Mouse (Mus musculus) myocyte (in vitro differentiated cells): ENCODE measurements around the gene Fermt3. TPM values are rescaled to one million over a fixed set of nuclear protein-coding genes. Genes with fewer than 3 reads are reported as not detected.
A peak's percentile ranks its signal among the peaks of the same experiment; 100 is the strongest.

Source experiments
- H3K27me3 ChIP-seq: one replicate; pipeline ENCODE4 v1.6.1; 2011; ENCODE audit not compliant: control insufficient read depth, insufficient read depth, insufficient read length
- H3K36me3 ChIP-seq: one replicate; pipeline ENCODE4 v1.6.1; 2011; ENCODE audit not compliant: control insufficient read depth, insufficient read depth
- H3K4me2 ChIP-seq: one replicate; pipeline ENCODE4 v1.6.1; 2011; ENCODE audit warnings: low read depth, control low read depth
- H3K4me3 ChIP-seq: one replicate; pipeline ENCODE4 v1.5.1; 2011; ENCODE audit warnings: mild to moderate bottlenecking, control low read depth, moderate library complexity
- H3K79me2 ChIP-seq: one replicate; pipeline ENCODE4 v1.6.1; 2011; ENCODE audit not compliant: control insufficient read depth, insufficient read depth
- H3ac ChIP-seq: one replicate; pipeline ENCODE4 v1.6.1; 2011; ENCODE audit not compliant: control insufficient read depth, insufficient read length
- CEBPB ChIP-seq: IDR thresholded peaks from 2 replicates; pipeline ENCODE4 v1.6.1; 2011; ENCODE audit warnings: mild to moderate bottlenecking, moderate library complexity; ENCODE audit not compliant: poor library complexity, insufficient read depth, severe bottlenecking
- E2F4 ChIP-seq: IDR thresholded peaks from one replicate; pipeline ENCODE4 v1.6.1; 2011; ENCODE audit warnings: mild to moderate bottlenecking, control low read depth, moderate library complexity; ENCODE audit not compliant: insufficient read depth
- MAX ChIP-seq: IDR thresholded peaks from one replicate; pipeline ENCODE4 v1.6.1; 2011; ENCODE audit warnings: low read depth, mild to moderate bottlenecking, control low read depth
- MYOD1 ChIP-seq, 3 experiments: IDR thresholded peaks; one replicate each; pipeline ENCODE4 v1.6.1; 2011; ENCODE audit warnings: control low read depth in 2 of 3, low read depth in 2 of 3, mild to moderate bottlenecking in 2 of 3, moderate library complexity in 1 of 3; ENCODE audit not compliant: insufficient read length in 2 of 3, control insufficient read depth in 1 of 3
- MYOG ChIP-seq, 3 experiments: IDR thresholded peaks; one replicate each; pipeline ENCODE4 v1.6.1; 2011; ENCODE audit warnings: control low read depth in 2 of 3, low read depth in 2 of 3, mild to moderate bottlenecking in 2 of 3; ENCODE audit not compliant: insufficient read length in 2 of 3, control insufficient read depth in 1 of 3, insufficient read depth in 1 of 3
- POLR2A ChIP-seq: IDR thresholded peaks from one replicate; pipeline ENCODE4 v1.6.1; 2011; ENCODE audit warnings: low read depth, mild to moderate bottlenecking, control low read depth, moderate library complexity; ENCODE audit not compliant: insufficient read length
- POLR2AphosphoS2 ChIP-seq: IDR thresholded peaks from one replicate; pipeline ENCODE4 v1.6.1; 2011; ENCODE audit warnings: low read depth, control low read depth; ENCODE audit not compliant: insufficient read length
- REST ChIP-seq: IDR thresholded peaks from one replicate; pipeline ENCODE4 v1.6.1; 2011; ENCODE audit warnings: mild to moderate bottlenecking, control low read depth, moderate library complexity; ENCODE audit not compliant: insufficient read depth, insufficient read length
- SRF ChIP-seq: IDR thresholded peaks from one replicate; pipeline ENCODE4 v1.6.1; 2011; ENCODE audit warnings: low read depth; ENCODE audit not compliant: control insufficient read depth, insufficient read length
- TCF12 ChIP-seq: IDR thresholded peaks from one replicate; pipeline ENCODE4 v1.6.1; 2011; ENCODE audit warnings: mild to moderate bottlenecking, control low read depth; ENCODE audit not compliant: poor library complexity, insufficient read depth, severe bottlenecking
- TCF3 ChIP-seq: IDR thresholded peaks from one replicate; pipeline ENCODE4 v1.6.1; 2011; ENCODE audit warnings: low read depth, control low read depth; ENCODE audit not compliant: insufficient read length
- USF1 ChIP-seq: IDR thresholded peaks from one replicate; pipeline ENCODE4 v1.6.1; 2011; ENCODE audit warnings: low read depth, mild to moderate bottlenecking, control low read depth, moderate library complexity
- polyA plus RNA-seq: library from polyadenylated mRNA; unstranded; fragments of >200 nt; fragmentation: generic; extraction: Trizol; gene quantifications from one replicate; pipeline ENCODE4 v1.2.1, GENCODE M21; 2012; ENCODE audit warnings: missing spikeins

The Fermt3 gene
- polyA plus RNA-seq, 1 experiment, result 0.34 TPM

GRCm38 (mm10) chr19:6990712-6991111, 28.6 kb downstream of the Fermt3 start:
- no peaks in the 10 kb centered on the region for H3K79me2 ChIP-seq
- H3K27me3 ChIP-seq, result no peaks in the 10 kb centered on the region
- H3K4me2 ChIP-seq, result no peak overlapping the region
- no peak overlapping the region for H3K4me3 ChIP-seq
- H3ac ChIP-seq, result no peak overlapping the region
- TF ChIP-seq TCF12, result no peak
- no peak for TF ChIP-seq POLR2A
- TF ChIP-seq REST, result no peak
- TF ChIP-seq CEBPB, result no peak
- TF ChIP-seq MAX, result no peak
- TF ChIP-seq USF1, result no peak
- no peak for TF ChIP-seq E2F4
- no peak for TF ChIP-seq MYOD1 (IDR thresholded peaks at IDR 0.05; ENCODE audit: control insufficient read depth in 1 of 3, insufficient read length in 2 of 3, low read depth in 2 of 3)
- TF ChIP-seq SRF, result no peak
- TF ChIP-seq POLR2AphosphoS2, result no peak
- TF ChIP-seq MYOG (IDR thresholded peaks at IDR 0.05; ENCODE audit: control insufficient read depth in 1 of 3, insufficient read depth in 1 of 3, insufficient read length in 2 of 3, low read depth in 2 of 3), result no peak
- no peak for TF ChIP-seq TCF3
- no peaks in the 10 kb centered on the region for H3K36me3 ChIP-seq

- no peak overlapping the region for H3K4me2 ChIP-seq
- no peak overlapping the region for H3K4me3 ChIP-seq
- no peaks in the 10 kb centered on the region for H3K79me2 ChIP-seq
- H3K36me3 ChIP-seq, result peaks cover under 1% of the 10 kb centered on the region
- H3K27me3 ChIP-seq, result no peaks in the 10 kb centered on the region
- H3ac ChIP-seq, result no peak overlapping the region
- TF ChIP-seq MYOD1 (IDR thresholded peaks at IDR 0.05; ENCODE audit: control insufficient read depth in 1 of 3, insufficient read length in 2 of 3, low read depth in 2 of 3) (no peak), POLR2A (no peak), TCF3 (no peak), POLR2AphosphoS2 (no peak), TCF12 (no peak), MYOG (IDR thresholded peaks at IDR 0.05; ENCODE audit: control insufficient read depth in 1 of 3, insufficient read depth in 1 of 3, insufficient read length in 2 of 3, low read depth in 2 of 3) (no peak), MAX (no peak), REST (no peak), SRF (no peak), E2F4 (no peak), CEBPB (no peak), USF1 (no peak)
Observed at GRCm38 (mm10) chr19:6989251-6989650, 30.0 kb downstream of the Fermt3 start.

- TF ChIP-seq CEBPB, result no peak
- no peak for TF ChIP-seq MYOG (IDR thresholded peaks at IDR 0.05; ENCODE audit: control insufficient read depth in 1 of 3, insufficient read depth in 1 of 3, insufficient read length in 2 of 3, low read depth in 2 of 3)
- TF ChIP-seq USF1, result no peak
- no peak for TF ChIP-seq POLR2AphosphoS2
- no peak for TF ChIP-seq TCF12
- TF ChIP-seq SRF, result no peak
- no peak for TF ChIP-seq E2F4
- no peak for TF ChIP-seq REST
- TF ChIP-seq MAX, result no peak
- TF ChIP-seq MYOD1 (IDR thresholded peaks at IDR 0.05; ENCODE audit: control insufficient read depth in 1 of 3, insufficient read length in 2 of 3, low read depth in 2 of 3), result no peak
- TF ChIP-seq POLR2A, result no peak
- TF ChIP-seq TCF3, result no peak
- H3K4me2 ChIP-seq, result peak overlapping the region; percentile 90
Observed at GRCm38 (mm10) chr19:6987904-6988285, 31.4 kb downstream of the Fermt3 start.

DNA sequence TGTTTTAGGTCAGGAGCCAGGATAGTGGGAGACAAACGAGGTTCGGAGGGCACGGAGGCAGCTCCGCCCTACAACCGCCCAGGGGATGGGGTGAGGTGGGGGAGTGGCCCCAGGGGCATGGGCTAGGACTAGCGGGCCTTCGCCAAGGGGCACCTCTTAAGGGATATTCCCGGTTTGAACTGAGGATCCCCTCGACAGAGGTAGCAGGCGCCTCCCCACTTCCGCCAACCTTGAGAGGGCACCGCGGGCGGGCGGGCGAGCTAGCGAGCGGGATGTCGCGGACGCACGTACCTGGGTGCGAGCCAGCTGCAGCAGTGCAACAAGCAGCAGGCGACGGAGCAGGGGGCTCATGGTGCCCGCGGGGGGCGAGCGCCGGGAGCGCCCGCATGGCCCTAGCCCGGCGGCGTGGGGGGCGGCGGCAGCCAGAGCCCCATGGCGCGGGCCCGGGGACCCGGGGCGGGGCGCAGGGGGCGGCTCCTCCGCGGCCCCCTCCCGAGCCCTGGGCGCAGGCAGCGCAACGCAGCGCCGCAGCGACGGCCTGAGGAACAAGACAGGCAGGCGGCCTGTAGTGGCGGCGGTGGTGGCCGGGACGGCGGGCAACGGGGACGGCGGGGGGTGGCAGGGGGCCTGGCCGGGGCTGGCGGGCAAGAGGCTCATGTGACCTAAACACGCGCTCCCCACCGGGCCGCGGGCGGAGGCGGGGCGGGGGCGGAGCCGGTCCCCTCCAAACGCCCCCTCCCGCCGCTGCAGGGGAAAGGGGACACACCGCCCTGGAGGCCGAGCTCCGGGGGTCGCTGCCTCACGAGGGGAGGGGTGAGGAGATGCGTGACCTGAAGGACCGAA, 32.0 kb downstream of the Fermt3 start, which contains the start of gene Vegfb:
TSS of gene Vegfb (minus strand) at position 591 of the 843 bp plus-strand sequence.
- no peaks in the 10 kb centered on the region for H3K79me2 ChIP-seq
- peak within 1 kb of the TSS; percentile 90 for H3K4me2 ChIP-seq
- H3K36me3 ChIP-seq, result peaks cover 8% of the 10 kb centered on the region
- peak within 1 kb of the TSS; percentile 54 for H3K4me3 ChIP-seq
- no peaks in the 10 kb centered on the region for H3K27me3 ChIP-seq
- TF ChIP-seq MYOG (IDR thresholded peaks at IDR 0.05; ENCODE audit: control insufficient read depth in 1 of 3, insufficient read depth in 1 of 3, insufficient read length in 2 of 3, low read depth in 2 of 3) (peak in 1 of 3 experiments; percentile 4), TCF3 (no peak), POLR2A (peak; percentile 69), POLR2AphosphoS2 (peak; percentile 84), REST (no peak)
- H3ac ChIP-seq, result peak within 1 kb of the TSS; percentile 74

More at GRCm38 (mm10) chr19:6987904-6988285, 31.4 kb downstream of the Fermt3 start:
- Histone ChIP-seq H3ac (peak overlapping the region; percentile 74), H3K4me3 (peak overlapping the region; percentile 54), H3K79me2 (no peaks in the 10 kb centered on the region), H3K27me3 (no peaks in the 10 kb centered on the region), H3K36me3 (peaks cover 8% of the 10 kb centered on the region)
